Mouse (Mus musculus): ENCODE data around the gene Prpf31.

DNA sequence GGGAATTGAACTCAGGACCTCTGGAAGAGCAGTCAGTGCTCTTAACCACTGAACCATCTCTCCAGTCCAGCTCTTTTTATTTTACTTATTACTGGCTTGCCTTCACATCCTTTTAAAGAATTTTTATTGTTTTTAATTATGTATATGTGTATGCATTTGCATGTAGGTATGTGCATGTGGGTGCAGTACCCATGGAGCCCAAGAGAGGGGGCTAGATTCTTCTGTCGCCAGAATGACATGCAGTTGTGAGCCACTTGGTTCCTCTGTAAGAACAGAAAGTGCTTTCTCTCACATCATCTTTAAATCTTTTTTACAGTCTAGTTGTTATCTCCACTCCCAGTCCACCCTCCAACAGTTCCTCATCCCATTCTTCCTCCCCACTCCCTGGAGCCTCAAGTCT, 38.3 kb upstream of the Prpf31 start:
- no peak for TF ChIP-seq GATA1 (IDR thresholded peaks at IDR 0.05; ENCODE audit: borderline replicate concordance, low read length)
- no peak for TF ChIP-seq CTCF (IDR thresholded peaks at IDR 0.05; ENCODE audit: low read depth, low read length)
